Mouse (Mus musculus) cerebellum, adult 2 months (tissue): ENCODE measurements around the gene Zfp334. TPM values are rescaled to one million over a fixed set of nuclear protein-coding genes. Genes with fewer than 3 reads are reported as not detected.

Experiments used
- DNase-seq, 2 experiments: peaks; one replicate each; pipeline ENCODE4 v3.0.0; 2021
- H3K27ac ChIP-seq: fragments of 200-500 bp; 2 replicates; pipeline ENCODE4 v1.5.1; 2012; ENCODE audit warnings: low read length, control low read depth, inconsistent platforms; ENCODE audit not compliant: insufficient read depth
- H3K27me3 ChIP-seq: fragments of 200-500 bp; 2 replicates; pipeline ENCODE4 v1.6.1; 2012; ENCODE audit warnings: inconsistent platforms, mild to moderate bottlenecking, low read length, moderate library complexity; ENCODE audit not compliant: control insufficient read depth, insufficient read depth
- H3K4me1 ChIP-seq: fragments of 200-500 bp; 2 replicates; pipeline ENCODE4 v1.6.1; 2011; ENCODE audit warnings: low read length; ENCODE audit not compliant: control insufficient read depth, insufficient read depth
- H3K4me3 ChIP-seq: fragments of 200-500 bp; replicated peaks from 2 replicates; pipeline ENCODE3; 2011; ENCODE audit warnings: mild to moderate bottlenecking, low read depth, low read length, control low read depth; ENCODE audit not compliant: insufficient read depth
- CTCF ChIP-seq: fragments of 200-500 bp; IDR thresholded peaks from 2 replicates; pipeline ENCODE4 v1.5.1; 2011; ENCODE audit warnings: low read depth, mild to moderate bottlenecking, control low read depth, low read length, moderate library complexity, borderline replicate concordance; ENCODE audit not compliant: insufficient read depth
- POLR2A ChIP-seq: fragments of 200-500 bp; IDR thresholded peaks from 2 replicates; pipeline ENCODE4 v1.6.1; 2011; ENCODE audit warnings: low read length, control low read depth, borderline replicate concordance; ENCODE audit not compliant: insufficient read depth
- WGBS: fragments of 180-500 bp; shearing (Covaris S2); methylation state at CpG from one replicate; pipeline ENCODE4 v1.1.7; 2018; 5-methylcytosine and 5-hydroxymethylcytosine counted together
- polyA plus RNA-seq: library from polyadenylated mRNA; depleted of rRNA; stranded (reverse); fragments of >200 nt; gene quantifications from 2 replicates; pipeline ENCODE4 v1.2.3, GENCODE M21; 2012; rRNA removed

Zfp334 gene
- polyA plus RNA-seq, result 10.6 and 10.9 TPM in 2 replicates

- WGBS, result under 1% methylated on average over 40 of the region's 40 CpGs
- TF ChIP-seq CTCF (no peak), POLR2A (peak; percentile 61; the same call in 1 of the 2 replicates)
- Histone ChIP-seq H3K27ac (peak within 1 kb of the TSS; percentile 79), H3K27me3 (no peaks in the 10 kb centered on the region), H3K4me3 (peak within 1 kb of the TSS; percentile 82), H3K4me1 (peaks cover 5% of the 10 kb centered on the region)
- DNase-seq, result peak; percentile 96 to 97
Measured at GRCm38 (mm10) chr2:165387844-165388495, at the start of gene Zfp334. Gene Zfp334, minus strand, starts transcription at chr2:165388259.

GRCm38 (mm10) chr2:165428694-165429093, 40.6 kb upstream of the Zfp334 start:
- WGBS, result 46% methylated on average over 7 of the region's 7 CpGs
- DNase-seq, result no peak
- no peaks in the 10 kb centered on the region for H3K4me1 ChIP-seq
- H3K27me3 ChIP-seq, result no peaks in the 10 kb centered on the region
- no peak overlapping the region for H3K4me3 ChIP-seq
- no peak overlapping the region for H3K27ac ChIP-seq
- TF ChIP-seq CTCF, result no peak
- no peak for TF ChIP-seq POLR2A

- 73% methylated on average over 2 of the region's 2 CpGs for WGBS
- no peaks in the 10 kb centered on the region for H3K27me3 ChIP-seq
- H3K27ac ChIP-seq, result no peak overlapping the region
- peaks cover 11% of the 10 kb centered on the region for H3K4me1 ChIP-seq
- no peak for DNase-seq
- TF ChIP-seq CTCF, result no peak
- TF ChIP-seq POLR2A, result no peak
- H3K4me3 ChIP-seq, result no peak overlapping the region
Measured at GRCm38 (mm10) chr2:165420195-165420594, 32.1 kb upstream of the Zfp334 start.

- Histone ChIP-seq H3K4me1 (peaks cover 11% of the 10 kb centered on the region), H3K4me3 (no peak overlapping the region), H3K27ac (no peak overlapping the region), H3K27me3 (no peaks in the 10 kb centered on the region)
- TF ChIP-seq CTCF (no peak), POLR2A (no peak)
- peak; percentile 55 to 63 for DNase-seq
- 10% methylated on average over 4 of the region's 4 CpGs for WGBS
Measured at GRCm38 (mm10) chr2:165419670-165420111, 31.6 kb upstream of the Zfp334 start.

GRCm38 (mm10) chr2:165418577-165418976, 30.5 kb upstream of the Zfp334 start:
- TF ChIP-seq CTCF, result no peak
- no peak for TF ChIP-seq POLR2A
- no peak overlapping the region for H3K4me3 ChIP-seq
- H3K27me3 ChIP-seq, result no peaks in the 10 kb centered on the region
- H3K4me1 ChIP-seq, result peaks cover 17% of the 10 kb centered on the region
- no peak overlapping the region for H3K27ac ChIP-seq
- 99% methylated on average over 2 of the region's 2 CpGs for WGBS
- no peak for DNase-seq

GRCm38 (mm10) chr2:165417291-165417690, 29.2 kb upstream of the Zfp334 start:
- TF ChIP-seq CTCF (no peak), POLR2A (no peak)
- Histone ChIP-seq H3K27me3 (no peaks in the 10 kb centered on the region), H3K4me1 (peaks cover 17% of the 10 kb centered on the region), H3K27ac (no peak overlapping the region), H3K4me3 (no peak overlapping the region)
- peak; percentile 61 to 63 for DNase-seq
- WGBS, result 44% methylated on average over 7 of the region's 7 CpGs

GRCm38 (mm10) chr2:165415795-165416194, 27.7 kb upstream of the Zfp334 start:
- no peak for TF ChIP-seq POLR2A
- no peak for TF ChIP-seq CTCF
- no peak for DNase-seq
- Histone ChIP-seq H3K4me1 (peaks cover 17% of the 10 kb centered on the region), H3K4me3 (no peak overlapping the region), H3K27ac (no peak overlapping the region), H3K27me3 (no peaks in the 10 kb centered on the region)
- WGBS, result 95% methylated on average over 6 of the region's 6 CpGs

GRCm38 (mm10) chr2:165415141-165415721, 27.2 kb upstream of the Zfp334 start:
- DNase-seq, result no peak
- Histone ChIP-seq H3K4me3 (no peak overlapping the region), H3K27me3 (no peaks in the 10 kb centered on the region), H3K27ac (no peak overlapping the region), H3K4me1 (peaks cover 15% of the 10 kb centered on the region)
- 75% methylated on average over 11 of the region's 11 CpGs for WGBS
- TF ChIP-seq CTCF (no peak), POLR2A (no peak)

- DNase-seq, result no peak
- Histone ChIP-seq H3K4me1 (peaks cover 8% of the 10 kb centered on the region), H3K4me3 (no peak overlapping the region), H3K27me3 (no peaks in the 10 kb centered on the region), H3K27ac (no peak overlapping the region)
- WGBS, result 79% methylated on average over 5 of the region's 5 CpGs
- TF ChIP-seq POLR2A, result no peak
- TF ChIP-seq CTCF, result no peak
Measured at GRCm38 (mm10) chr2:165414321-165414720, 26.3 kb upstream of the Zfp334 start.
